Mouse (Mus musculus): ENCODE data around the gene Psen2. TPM values are rescaled to one million over a fixed set of nuclear protein-coding genes. Genes with fewer than 3 reads are reported as not detected.

Gene Psen2
- polyA plus RNA-seq, 1 experiment from 2014 or later = 19.2 TPM

GRCm38 (mm10) chr1:180290358-180290757 lies 27.1 kb upstream of the Psen2 start:
- no peaks in the 10 kb centered on the region for H3K27me3 ChIP-seq (replicated peaks)
- H3K9me3 ChIP-seq = no peaks in the 10 kb centered on the region
- H3K4me2 ChIP-seq = no peak overlapping the region
- no peak overlapping the region for H3K27ac ChIP-seq
- peaks cover 15% of the 10 kb centered on the region for H3K4me1 ChIP-seq
- no peaks in the 10 kb centered on the region for H3K36me3 ChIP-seq
- H3K9ac ChIP-seq = no peak overlapping the region
- H3K4me3 ChIP-seq (replicated peaks) = no peak overlapping the region
- 84% methylated on average over 4 of the region's 4 CpGs for WGBS
- no peak for ATAC-seq (ENCODE audit: insufficient read depth, low FRiP score, low read depth)

- H3K4me1 ChIP-seq = peaks cover 15% of the 10 kb centered on the region
- H3K4me3 ChIP-seq (replicated peaks) = no peak overlapping the region
- WGBS = 53% methylated on average over 5 of the region's 5 CpGs
- H3K36me3 ChIP-seq = no peaks in the 10 kb centered on the region
- no peaks in the 10 kb centered on the region for H3K27me3 ChIP-seq (replicated peaks)
- H3K27ac ChIP-seq = no peak overlapping the region
- no peak for ATAC-seq (ENCODE audit: insufficient read depth, low FRiP score, low read depth)
- H3K9me3 ChIP-seq = no peaks in the 10 kb centered on the region
- no peak overlapping the region; the same call in 1 of the 2 replicates for H3K4me2 ChIP-seq
- H3K9ac ChIP-seq = no peak overlapping the region
Observed at GRCm38 (mm10) chr1:180289788-180290187, 26.6 kb upstream of the Psen2 start.

- 77% methylated on average over 7 of the region's 7 CpGs for WGBS
- no peak overlapping the region for H3K4me3 ChIP-seq (replicated peaks)
- H3K4me2 ChIP-seq = no peak overlapping the region
- 0 out of 2 replicates have a peak overlapping the region, but pooled peaks have one; percentile 6 for H3K27ac ChIP-seq
- H3K4me1 ChIP-seq = peaks cover 19% of the 10 kb centered on the region
- H3K9ac ChIP-seq = no peak overlapping the region
- no peaks in the 10 kb centered on the region for H3K9me3 ChIP-seq
- H3K36me3 ChIP-seq = no peaks in the 10 kb centered on the region
- no peak for ATAC-seq (ENCODE audit: insufficient read depth, low FRiP score, low read depth)
- H3K27me3 ChIP-seq (replicated peaks) = no peaks in the 10 kb centered on the region
Observed at GRCm38 (mm10) chr1:180288872-180289468, 25.7 kb upstream of the Psen2 start.

- no peak overlapping the region for H3K27ac ChIP-seq
- no peak overlapping the region for H3K4me3 ChIP-seq (replicated peaks)
- WGBS = 64% methylated on average over 7 of the region's 7 CpGs
Observed at GRCm38 (mm10) chr1:180288227-180288626, 25.0 kb upstream of the Psen2 start.

GRCm38 (mm10) chr1:180286081-180286831 lies 23.0 kb upstream of the Psen2 start:
- no peaks in the 10 kb centered on the region for H3K36me3 ChIP-seq
- H3K9me3 ChIP-seq = no peaks in the 10 kb centered on the region
- 0 out of 2 replicates have a peak, but pooled peaks have one; percentile 25 for ATAC-seq (ENCODE audit: insufficient read depth, low FRiP score, low read depth)
- no peak overlapping the region for H3K4me3 ChIP-seq (replicated peaks)
- H3K4me2 ChIP-seq = no peak overlapping the region
- no peaks in the 10 kb centered on the region for H3K27me3 ChIP-seq (replicated peaks)
- H3K4me1 ChIP-seq = peaks cover 22% of the 10 kb centered on the region
- no peak overlapping the region for H3K9ac ChIP-seq
- WGBS = 58% methylated on average over 15 of the region's 15 CpGs
- H3K27ac ChIP-seq = peak overlapping the region; percentile 59; the same call in 1 of the 2 replicates

More at GRCm38 (mm10) chr1:180288227-180288626, 25.0 kb upstream of the Psen2 start:
- peaks cover 22% of the 10 kb centered on the region for H3K4me1 ChIP-seq
- H3K36me3 ChIP-seq = no peaks in the 10 kb centered on the region
- no peak overlapping the region for H3K4me2 ChIP-seq
- H3K9ac ChIP-seq = no peak overlapping the region
- ATAC-seq (ENCODE audit: insufficient read depth, low FRiP score, low read depth) = no peak
- no peaks in the 10 kb centered on the region for H3K9me3 ChIP-seq
- no peaks in the 10 kb centered on the region for H3K27me3 ChIP-seq (replicated peaks)

GRCm38 (mm10) chr1:180283813-180284768 lies 20.9 kb upstream of the Psen2 start:
- ATAC-seq (ENCODE audit: insufficient read depth, low FRiP score, low read depth) = no peak
- Histone ChIP-seq H3K4me1 (peaks cover 24% of the 10 kb centered on the region), H3K36me3 (no peaks in the 10 kb centered on the region), H3K4me3 (replicated peaks) (no peak overlapping the region), H3K9ac (no peak overlapping the region), H3K27ac (no peak overlapping the region), H3K4me2 (no peak overlapping the region), H3K9me3 (no peaks in the 10 kb centered on the region), H3K27me3 (replicated peaks) (no peaks in the 10 kb centered on the region)
- WGBS = 28% methylated on average over 16 of the region's 16 CpGs

GRCm38 (mm10) chr1:180282581-180282980 lies 19.3 kb upstream of the Psen2 start:
- ATAC-seq (ENCODE audit: insufficient read depth, low FRiP score, low read depth) = no peak
- H3K4me1 ChIP-seq = peaks cover 21% of the 10 kb centered on the region

GRCm38 (mm10) chr1:180279648-180280047 lies 16.4 kb upstream of the Psen2 start:
- Histone ChIP-seq H3K4me1 (peaks cover 15% of the 10 kb centered on the region), H3K27ac (peak overlapping the region; percentile 41; the same call in 1 of the 2 replicates), H3K4me3 (replicated peaks) (no peak overlapping the region), H3K9me3 (no peaks in the 10 kb centered on the region), H3K36me3 (no peaks in the 10 kb centered on the region), H3K4me2 (peak overlapping the region; percentile 24), H3K27me3 (replicated peaks) (no peaks in the 10 kb centered on the region), H3K9ac (no peak overlapping the region)
- 29% methylated on average over 7 of the region's 7 CpGs for WGBS
- ATAC-seq (ENCODE audit: insufficient read depth, low FRiP score, low read depth) = peak; percentile 90

More at GRCm38 (mm10) chr1:180282581-180282980, 19.3 kb upstream of the Psen2 start:
- Histone ChIP-seq H3K4me2 (no peak overlapping the region), H3K36me3 (no peaks in the 10 kb centered on the region), H3K27ac (no peak overlapping the region), H3K9ac (no peak overlapping the region), H3K4me3 (replicated peaks) (no peak overlapping the region), H3K9me3 (no peaks in the 10 kb centered on the region), H3K27me3 (replicated peaks) (no peaks in the 10 kb centered on the region)
- WGBS = 71% methylated on average over 6 of the region's 6 CpGs

GRCm38 (mm10) chr1:180277563-180277962 lies 14.3 kb upstream of the Psen2 start:
- Histone ChIP-seq H3K27me3 (replicated peaks) (no peaks in the 10 kb centered on the region), H3K36me3 (no peaks in the 10 kb centered on the region), H3K4me2 (no peak overlapping the region), H3K4me1 (peaks cover 11% of the 10 kb centered on the region; the same call in 1 of the 2 replicates), H3K27ac (no peak overlapping the region), H3K9me3 (no peaks in the 10 kb centered on the region), H3K4me3 (replicated peaks) (no peak overlapping the region), H3K9ac (no peak overlapping the region)
- peak; percentile 23; the same call in 1 of the 2 replicates for ATAC-seq (ENCODE audit: insufficient read depth, low FRiP score, low read depth)
- 49% methylated on average over 9 of the region's 9 CpGs for WGBS

GRCm38 (mm10) chr1:180274725-180275308 lies 11.6 kb upstream of the Psen2 start:
- no peaks in the 10 kb centered on the region for H3K9me3 ChIP-seq
- H3K27me3 ChIP-seq (replicated peaks) = no peaks in the 10 kb centered on the region
- H3K4me3 ChIP-seq (replicated peaks) = no peak overlapping the region
- H3K4me1 ChIP-seq = peaks cover 8% of the 10 kb centered on the region; the same call in 1 of the 2 replicates
- peak; percentile 56; the same call in 1 of the 2 replicates for ATAC-seq (ENCODE audit: insufficient read depth, low FRiP score, low read depth)
- no peak overlapping the region for H3K9ac ChIP-seq
- peak overlapping the region; percentile 35; the same call in 1 of the 2 replicates for H3K27ac ChIP-seq
- H3K4me2 ChIP-seq = no peak overlapping the region
- H3K36me3 ChIP-seq = no peaks in the 10 kb centered on the region
- 51% methylated on average over 10 of the region's 10 CpGs for WGBS

- H3K9ac ChIP-seq = no peak overlapping the region
Observed at GRCm38 (mm10) chr1:180269033-180269432, 5.8 kb upstream of the Psen2 start.

More at GRCm38 (mm10) chr1:180269033-180269432, 5.8 kb upstream of the Psen2 start:
- Histone ChIP-seq H3K4me2 (no peak overlapping the region), H3K36me3 (no peaks in the 10 kb centered on the region), H3K4me3 (replicated peaks) (no peak overlapping the region), H3K9me3 (no peaks in the 10 kb centered on the region), H3K27me3 (replicated peaks) (no peaks in the 10 kb centered on the region), H3K27ac (no peak overlapping the region), H3K4me1 (peaks cover 5% of the 10 kb centered on the region; the same call in 1 of the 2 replicates)
- 84% methylated on average over 2 of the region's 2 CpGs for WGBS
- no peak for ATAC-seq (ENCODE audit: insufficient read depth, low FRiP score, low read depth)
